Comparison of ENCODE assay signal across 8 mouse cellular contexts in the genomic region with DNA sequence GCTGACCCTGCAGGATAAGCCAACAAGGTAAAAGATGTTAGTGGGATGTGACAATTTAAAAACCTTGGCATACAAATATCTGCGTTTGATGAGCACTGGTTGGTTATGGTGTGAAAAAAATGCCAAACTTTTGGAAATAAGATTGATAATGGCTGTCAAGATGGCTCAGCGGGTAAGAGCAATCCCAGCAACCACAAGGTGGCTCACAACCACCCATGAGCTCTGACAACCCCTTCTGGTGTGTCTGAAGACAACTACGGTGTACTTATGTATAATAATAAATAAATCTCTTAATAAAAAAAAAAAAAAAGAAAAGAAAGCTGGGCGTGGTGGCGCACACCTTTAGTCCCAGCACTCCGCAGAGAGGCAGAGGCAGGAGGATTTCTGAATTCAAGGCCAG. TPM values are rescaled to one million over a fixed set of nuclear protein-coding genes. Genes with fewer than 3 reads are reported as not detected.
DNase-seq lines count a peak whose midpoint lies in the region; ATAC-seq and TF ChIP-seq lines count a peak whose summit lies in the region.

No protein-coding gene starts in this region.

- H3K27ac ChIP-seq in testis, adult 2 months (ENCODE audit: control insufficient read depth, insufficient read depth, low read depth, low read length) = no peak overlapping the region
- peak overlapping the region; percentile 97; the same call in 1 of the 2 replicates for H3K27ac ChIP-seq in liver, embryonic 13.5 days

- peaks cover 61% of the 10 kb centered on the region for H3K36me3 ChIP-seq in erythroblast, embryonic 14.5 days (ENCODE audit: control insufficient read depth)
- H3K36me3 ChIP-seq in testis, adult 2 months (ENCODE audit: control insufficient read depth, insufficient read depth, low read length) = peaks cover 5% of the 10 kb centered on the region
- peaks cover 52% of the 10 kb centered on the region for H3K36me3 ChIP-seq in liver, embryonic 13.5 days

- no peak for DNase-seq in testis, postnatal 10 days (ENCODE audit: low spot score)
- no peak for DNase-seq in liver, embryonic 13.5 days
- DNase-seq in adrenal gland, adult 2 months = no peak
- DNase-seq in frontal cortex, postnatal 14 days (ENCODE audit: low spot score in 2 of 2) = no peak

- H3K27me3 ChIP-seq in erythroblast, embryonic 14.5 days (ENCODE audit: control insufficient read depth) = no peaks in the 10 kb centered on the region
- no peaks in the 10 kb centered on the region for H3K27me3 ChIP-seq in testis, adult 2 months (ENCODE audit: control insufficient read depth, insufficient read depth, low read length)
- H3K27me3 ChIP-seq in liver, embryonic 13.5 days = no peaks in the 10 kb centered on the region

- no peak for TF ChIP-seq CTCF in testis, adult 2 months (IDR thresholded peaks at IDR 0.05; ENCODE audit: control insufficient read depth, insufficient read depth, insufficient replicate concordance, low read depth, low read length)

- H3K4me3 ChIP-seq in erythroblast, embryonic 14.5 days (replicated peaks) = peak overlapping the region; percentile 25
- H3K4me3 ChIP-seq in testis, adult 2 months (ENCODE audit: control insufficient read depth, low read depth, low read length) = peak overlapping the region; percentile 96
- peak overlapping the region; percentile 92 for H3K4me3 ChIP-seq in liver, embryonic 13.5 days (replicated peaks)

- no peak for ATAC-seq in erythroblast, adult 5-6 weeks (replicated peaks; ENCODE audit: low FRiP score, poor library complexity, severe bottlenecking)
- no peak for ATAC-seq in liver, embryonic 13.5 days (ENCODE audit: low read depth)
- no peak for ATAC-seq in megakaryocyte-erythroid progenitor cell, adult 5-6 weeks (replicated peaks; ENCODE audit: low FRiP score, low TSS enrichment, poor library complexity, severe bottlenecking)

- WGBS in liver, embryonic 13.5 days (ENCODE audit: insufficient replicate concordance) = 50% methylated on average over 6 of the region's 6 CpGs

- peaks cover 57% of the 10 kb centered on the region for H3K4me1 ChIP-seq in erythroblast, embryonic 14.5 days (ENCODE audit: control insufficient read depth)
- peaks cover 4% of the 10 kb centered on the region for H3K4me1 ChIP-seq in testis, adult 2 months (ENCODE audit: control insufficient read depth, insufficient read depth, low read length)
- peaks cover 51% of the 10 kb centered on the region for H3K4me1 ChIP-seq in liver, embryonic 13.5 days (replicated peaks)

- TF ChIP-seq POLR2A in testis, adult 2 months (IDR thresholded peaks at IDR 0.05; ENCODE audit: control insufficient read depth, low read depth, low read length) = no peak

- H3K9ac ChIP-seq in liver, embryonic 13.5 days = peak overlapping the region; percentile 98

- H3K4me2 ChIP-seq in liver, embryonic 13.5 days = peak overlapping the region; percentile 81

- H3K9me3 ChIP-seq in erythroblast, embryonic 14.5 days (ENCODE audit: control insufficient read depth, low read length) = no peaks in the 10 kb centered on the region
- H3K9me3 ChIP-seq in liver, embryonic 13.5 days (replicated peaks) = no peaks in the 10 kb centered on the region

RNA-seq across cellular contexts. Expression of gene Mrps18b, which starts 1.2 kb away (rescaled TPM):
- polyA plus RNA-seq in erythroblast, embryonic 14.5 days (2012) = 0.45 and 0.85 TPM in 2 replicates
- 7.7 and 32.6 TPM in 2 replicates for total RNA-seq in erythroblast, adult 5-6 weeks (2015; ENCODE audit: low replicate concordance)
- 7.4 and 18.9 TPM in 2 replicates for total RNA-seq in erythroblast, adult 5-6 weeks (2017; ENCODE audit: low replicate concordance)
- polyA plus RNA-seq in testis, adult 2 months (2012; rRNA removed) = 81.8 and 83.3 TPM in 2 replicates
- polyA plus RNA-seq in liver, embryonic 13.5 days (2015; fragmentation: Nextera tagmentation; extraction: Ambion mirVana) = 105 and 106 TPM in 2 replicates
- total RNA-seq in adrenal gland, adult 2 months (2021) = 100 to 1,000 TPM; 111 to 114 TPM
- polyA plus RNA-seq in adrenal gland, adult 2 months (2012; rRNA removed) = 91.6 and 101 TPM in 2 replicates
- 140 and 175 TPM in 2 replicates for total RNA-seq in megakaryocyte-erythroid progenitor cell, adult 5-6 weeks (2014; fragmentation: Nextera tagmentation)
- 72.7 and 92.6 TPM in 2 replicates for total RNA-seq in megakaryocyte-erythroid progenitor cell, adult 5-6 weeks (2017)

RNA-seq across cellular contexts. Expression of gene Ppp1r10, which starts 1.3 kb away (rescaled TPM):
- 5.4 and 6.3 TPM in 2 replicates for polyA plus RNA-seq in erythroblast, embryonic 14.5 days (2012)
- total RNA-seq in erythroblast, adult 5-6 weeks (2015; ENCODE audit: low replicate concordance) = 91.1 and 91.3 TPM in 2 replicates
- total RNA-seq in erythroblast, adult 5-6 weeks (2017; ENCODE audit: low replicate concordance) = 84.8 and 104 TPM in 2 replicates
- polyA plus RNA-seq in testis, adult 2 months (2012; rRNA removed) = 100 and 104 TPM in 2 replicates
- polyA plus RNA-seq in liver, embryonic 13.5 days (2015; fragmentation: Nextera tagmentation; extraction: Ambion mirVana) = 19.4 and 27.5 TPM in 2 replicates
- total RNA-seq in adrenal gland, adult 2 months (2021) = 100 to 1,000 TPM in 1 of 2 experiments, 10 to 100 TPM in 1; 64.6 to 140 TPM
- 24.7 and 32.8 TPM in 2 replicates for polyA plus RNA-seq in adrenal gland, adult 2 months (2012; rRNA removed)
- total RNA-seq in megakaryocyte-erythroid progenitor cell, adult 5-6 weeks (2014; fragmentation: Nextera tagmentation) = 80.8 and 95.1 TPM in 2 replicates
- total RNA-seq in megakaryocyte-erythroid progenitor cell, adult 5-6 weeks (2017) = 86.4 and 103 TPM in 2 replicates

RNA-seq across cellular contexts. Expression of gene Atat1, which starts 5.1 kb away (rescaled TPM):
- 1.1 and 1.6 TPM in 2 replicates for polyA plus RNA-seq in erythroblast, embryonic 14.5 days (2012)
- 2.3 TPM in 1 of 2 replicates, not detected in the other for total RNA-seq in erythroblast, adult 5-6 weeks (2015; ENCODE audit: low replicate concordance)
- total RNA-seq in erythroblast, adult 5-6 weeks (2017; ENCODE audit: low replicate concordance) = 0.56 and 7.1 TPM in 2 replicates
- 158 and 171 TPM in 2 replicates for polyA plus RNA-seq in testis, adult 2 months (2012; rRNA removed)
- 9.3 and 9.9 TPM in 2 replicates for polyA plus RNA-seq in liver, embryonic 13.5 days (2015; fragmentation: Nextera tagmentation; extraction: Ambion mirVana)
- 10 to 100 TPM; 27.4 to 40.0 TPM for total RNA-seq in adrenal gland, adult 2 months (2021)
- polyA plus RNA-seq in adrenal gland, adult 2 months (2012; rRNA removed) = 128 and 145 TPM in 2 replicates
- 23.1 and 31.9 TPM in 2 replicates for total RNA-seq in megakaryocyte-erythroid progenitor cell, adult 5-6 weeks (2014; fragmentation: Nextera tagmentation)
- total RNA-seq in megakaryocyte-erythroid progenitor cell, adult 5-6 weeks (2017) = 3.0 and 4.3 TPM in 2 replicates

RNA-seq across cellular contexts. Expression of gene 2310061I04Rik, which starts 17.7 kb away (rescaled TPM):
- 6.9 and 7.1 TPM in 2 replicates for polyA plus RNA-seq in erythroblast, embryonic 14.5 days (2012)
- 17.1 and 21.5 TPM in 2 replicates for total RNA-seq in erythroblast, adult 5-6 weeks (2015; ENCODE audit: low replicate concordance)
- 3.9 TPM in 1 of 2 replicates, not detected in the other for total RNA-seq in erythroblast, adult 5-6 weeks (2017; ENCODE audit: low replicate concordance)
- polyA plus RNA-seq in testis, adult 2 months (2012; rRNA removed) = 144 and 172 TPM in 2 replicates
- polyA plus RNA-seq in liver, embryonic 13.5 days (2015; fragmentation: Nextera tagmentation; extraction: Ambion mirVana) = 14.3 and 15.1 TPM in 2 replicates
- total RNA-seq in adrenal gland, adult 2 months (2021) = 10 to 100 TPM; 51.6 to 52.6 TPM
- polyA plus RNA-seq in adrenal gland, adult 2 months (2012; rRNA removed) = 112 and 122 TPM in 2 replicates
- total RNA-seq in megakaryocyte-erythroid progenitor cell, adult 5-6 weeks (2014; fragmentation: Nextera tagmentation) = 107 and 160 TPM in 2 replicates
- 8.1 and 10.9 TPM in 2 replicates for total RNA-seq in megakaryocyte-erythroid progenitor cell, adult 5-6 weeks (2017)

RNA-seq across cellular contexts. Expression of gene Dhx16, which starts 35.4 kb away (rescaled TPM):
- polyA plus RNA-seq in erythroblast, embryonic 14.5 days (2012) = 5.0 and 5.2 TPM in 2 replicates
- 38.6 and 56.0 TPM in 2 replicates for total RNA-seq in erythroblast, adult 5-6 weeks (2015; ENCODE audit: low replicate concordance)
- 30.8 and 38.9 TPM in 2 replicates for total RNA-seq in erythroblast, adult 5-6 weeks (2017; ENCODE audit: low replicate concordance)
- polyA plus RNA-seq in testis, adult 2 months (2012; rRNA removed) = 81.3 and 89.0 TPM in 2 replicates
- polyA plus RNA-seq in liver, embryonic 13.5 days (2015; fragmentation: Nextera tagmentation; extraction: Ambion mirVana) = 35.2 and 40.3 TPM in 2 replicates
- total RNA-seq in adrenal gland, adult 2 months (2021) = 10 to 100 TPM; 40.5 to 46.2 TPM
- 42.6 and 46.1 TPM in 2 replicates for polyA plus RNA-seq in adrenal gland, adult 2 months (2012; rRNA removed)
- 132 and 133 TPM in 2 replicates for total RNA-seq in megakaryocyte-erythroid progenitor cell, adult 5-6 weeks (2014; fragmentation: Nextera tagmentation)
- 51.3 and 68.8 TPM in 2 replicates for total RNA-seq in megakaryocyte-erythroid progenitor cell, adult 5-6 weeks (2017)

Comparison
In these comparisons a context has a peak if more than half of its experiments do, and no peak if none do; other contexts are left out.
1. H3K4me3 ChIP-seq: peak in every context shown above with its lines; median percentile 96 in testis, adult 2 months; 92 in liver, embryonic 13.5 days; 25 in erythroblast, embryonic 14.5 days.
2. RNA of gene Mrps18b, which starts 1.2 kb away (polyA plus RNA-seq): 105 to 106 TPM in liver, embryonic 13.5 days, 91.6 to 101 TPM in adrenal gland, adult 2 months and 81.8 to 83.3 TPM in testis, adult 2 months; 0.45 to 0.85 TPM in erythroblast, embryonic 14.5 days; every median in the first group is over 10 times any median in the second.
3. RNA of gene Atat1, which starts 5.1 kb away (polyA plus RNA-seq): 158 to 171 TPM in testis, adult 2 months and 128 to 145 TPM in adrenal gland, adult 2 months; 9.3 to 9.9 TPM in liver, embryonic 13.5 days and 1.1 to 1.6 TPM in erythroblast, embryonic 14.5 days; every median in the first group is over 10 times any median in the second.